Mouse (Mus musculus) C2C12 (cell line): Measurements from ENCODE around the gene Gm21988. TPM values are rescaled to one million over a fixed set of nuclear protein-coding genes. Genes with fewer than 3 reads are reported as not detected.

Experiments used
- H3K27me3 ChIP-seq: one replicate; pipeline ENCODE4 v1.6.1; 2011; ENCODE audit not compliant: control insufficient read depth, insufficient read depth, insufficient read length
- H3K36me3 ChIP-seq: one replicate; pipeline ENCODE4 v1.6.1; 2011; ENCODE audit not compliant: control insufficient read depth, insufficient read depth
- H3K4me3 ChIP-seq: one replicate; pipeline ENCODE4 v1.5.1; 2011; ENCODE audit warnings: mild to moderate bottlenecking, control low read depth; ENCODE audit not compliant: poor library complexity, insufficient read depth, severe bottlenecking
- H3K79me2 ChIP-seq: one replicate; pipeline ENCODE4 v1.6.1; 2011; ENCODE audit not compliant: control insufficient read depth, insufficient read depth
- H3K79me3 ChIP-seq: one replicate; pipeline ENCODE4 v1.6.1; 2011; ENCODE audit warnings: low read depth, control low read depth
- H3ac ChIP-seq: one replicate; pipeline ENCODE3; 2011; ENCODE audit warnings: low read depth; ENCODE audit not compliant: control insufficient read depth, insufficient read length
- CEBPB ChIP-seq: IDR thresholded peaks from one replicate; pipeline ENCODE4 v1.6.1; 2011; ENCODE audit warnings: low read depth, mild to moderate bottlenecking, control low read depth, moderate library complexity
- CTCF ChIP-seq: IDR thresholded peaks from one replicate; pipeline ENCODE4 v1.5.1; 2011; ENCODE audit not compliant: control insufficient read depth, insufficient read depth, insufficient read length
- FOSL1 ChIP-seq: IDR thresholded peaks from one replicate; pipeline ENCODE4 v1.8.0; 2011; ENCODE audit warnings: mild to moderate bottlenecking, low read length; ENCODE audit not compliant: poor library complexity, insufficient read depth, severe bottlenecking
- MAX ChIP-seq: IDR thresholded peaks from one replicate; pipeline ENCODE4 v1.6.1; 2011; ENCODE audit warnings: mild to moderate bottlenecking, control low read depth
- MYOD1 ChIP-seq: IDR thresholded peaks from one replicate; pipeline ENCODE4 v1.6.1; 2011; ENCODE audit warnings: low read depth; ENCODE audit not compliant: control insufficient read depth, insufficient read length
- MYOG ChIP-seq: IDR thresholded peaks from one replicate; pipeline ENCODE4 v1.6.1; 2011; ENCODE audit not compliant: control insufficient read depth, insufficient read length; ENCODE audit errors: extremely low read depth
- USF1 ChIP-seq: IDR thresholded peaks from one replicate; pipeline ENCODE4 v1.6.1; 2011; ENCODE audit warnings: low read depth, mild to moderate bottlenecking, control low read depth, moderate library complexity
- polyA plus RNA-seq: library from polyadenylated mRNA; unstranded; fragments of >200 nt; fragmentation: generic; extraction: Trizol; gene quantifications from one replicate; pipeline ENCODE4 v1.2.1, GENCODE M21; 2012; ENCODE audit warnings: missing spikeins

Gm21988 gene
- polyA plus RNA-seq, 1 experiment = 10.8 TPM

- peaks cover 3% of the 10 kb centered on the region for H3K79me3 ChIP-seq
- H3ac ChIP-seq = no peak overlapping the region
- H3K36me3 ChIP-seq = no peaks in the 10 kb centered on the region
- no peaks in the 10 kb centered on the region for H3K27me3 ChIP-seq
- TF ChIP-seq MYOD1 (no peak), CTCF (peak; percentile 86), CEBPB (no peak), MAX (no peak)
- H3K4me3 ChIP-seq = no peak overlapping the region
- H3K79me2 ChIP-seq = no peaks in the 10 kb centered on the region
Measured at GRCm38 (mm10) chr11:70201691-70202090, 37.9 kb downstream of the Gm21988 start.

- H3K79me3 ChIP-seq = peaks cover 3% of the 10 kb centered on the region
- no peaks in the 10 kb centered on the region for H3K27me3 ChIP-seq
- H3K36me3 ChIP-seq = peaks cover 4% of the 10 kb centered on the region
- TF ChIP-seq CEBPB (no peak), CTCF (no peak), MAX (no peak), FOSL1 (no peak), MYOD1 (no peak), USF1 (peak; percentile 72), MYOG (no peak)
- H3K4me3 ChIP-seq = no peak overlapping the region
- peak overlapping the region; percentile 31 for H3ac ChIP-seq
- no peaks in the 10 kb centered on the region for H3K79me2 ChIP-seq
Measured at GRCm38 (mm10) chr11:70200036-70200608, 39.5 kb downstream of the Gm21988 start.

- Histone ChIP-seq H3K79me2 (no peaks in the 10 kb centered on the region), H3K79me3 (peaks cover 3% of the 10 kb centered on the region), H3K27me3 (no peaks in the 10 kb centered on the region), H3K36me3 (peaks cover 4% of the 10 kb centered on the region), H3K4me3 (peak overlapping the region; percentile 2), H3ac (no peak overlapping the region)
- no peak for TF ChIP-seq CTCF
- no peak for TF ChIP-seq MYOG
- TF ChIP-seq MAX = no peak
- no peak for TF ChIP-seq MYOD1
- no peak for TF ChIP-seq USF1
- TF ChIP-seq CEBPB = no peak
- TF ChIP-seq FOSL1 = no peak
Measured at GRCm38 (mm10) chr11:70199107-70199506, 40.5 kb downstream of the Gm21988 start.

- Histone ChIP-seq H3K4me3 (no peak overlapping the region), H3K79me3 (peaks cover 3% of the 10 kb centered on the region), H3ac (no peak overlapping the region), H3K27me3 (no peaks in the 10 kb centered on the region), H3K36me3 (peaks cover 4% of the 10 kb centered on the region), H3K79me2 (no peaks in the 10 kb centered on the region)
- TF ChIP-seq MAX = peak; percentile 53
- TF ChIP-seq MYOG = no peak
- TF ChIP-seq FOSL1 = peak; percentile 93
- TF ChIP-seq MYOD1 = no peak
- TF ChIP-seq CTCF = no peak
- TF ChIP-seq USF1 = peak; percentile 13
- TF ChIP-seq CEBPB = peak; percentile 83
Measured at GRCm38 (mm10) chr11:70198332-70198731, 41.3 kb downstream of the Gm21988 start.

GRCm38 (mm10) chr11:70193354-70194285 is 46.0 kb downstream of the Gm21988 start:
- H3K79me2 ChIP-seq = no peaks in the 10 kb centered on the region
- peaks cover 4% of the 10 kb centered on the region for H3K36me3 ChIP-seq
- no peak overlapping the region for H3K4me3 ChIP-seq
- TF ChIP-seq FOSL1 = peak; percentile 44
- no peak for TF ChIP-seq MYOG
- no peak for TF ChIP-seq MAX
- peak; percentile 81 for TF ChIP-seq CEBPB
- TF ChIP-seq CTCF = no peak
- TF ChIP-seq MYOD1 = peak; percentile 63
- no peak for TF ChIP-seq USF1
- H3K79me3 ChIP-seq = no peaks in the 10 kb centered on the region
- peak overlapping the region; percentile 19 for H3ac ChIP-seq
- H3K27me3 ChIP-seq = no peaks in the 10 kb centered on the region
